Mouse (Mus musculus) forebrain, embryonic 11.5 days (tissue): ENCODE data around the gene Mmgt2. TPM values are rescaled to one million over a fixed set of nuclear protein-coding genes. Genes with fewer than 3 reads are reported as not detected.

Source experiments
- ATAC-seq: fragments of 200-750 bp; cut with Nextera tagmentation; replicated peaks from 2 replicates; pipeline ENCODE4 v1.8.0; 2017; ENCODE audit warnings: moderate TSS enrichment; ENCODE audit not compliant: low FRiP score
- DNase-seq: peaks from one replicate; pipeline ENCODE4 v3.0.0-alpha.2; 2017; ENCODE audit warnings: low spot score
- H3K27ac ChIP-seq: fragments of 300-500 bp; sonication (generic); 2 replicates; pipeline ENCODE4 v1.5.1; 2014; ENCODE audit warnings: low read depth, low read length
- H3K27me3 ChIP-seq: fragments of 300-500 bp; sonication (generic); 2 replicates; pipeline ENCODE4 v1.6.1; 2014; ENCODE audit warnings: mild to moderate bottlenecking, low read length, mixed read lengths; ENCODE audit not compliant: control insufficient read depth, insufficient read depth
- H3K36me3 ChIP-seq: fragments of 300-500 bp; sonication (generic); 2 replicates; pipeline ENCODE4 v1.6.1; 2014; ENCODE audit warnings: mild to moderate bottlenecking, low read length, moderate library complexity, mixed read lengths; ENCODE audit not compliant: control insufficient read depth, insufficient read depth
- H3K4me1 ChIP-seq: fragments of 300-500 bp; sonication (generic); replicated peaks from 2 replicates; pipeline ENCODE4 v1.6.1; 2014; ENCODE audit warnings: low read length, mixed read lengths; ENCODE audit not compliant: control insufficient read depth, insufficient read depth
- H3K4me2 ChIP-seq: fragments of 300-500 bp; sonication (generic); 2 replicates; pipeline ENCODE4 v1.6.1; 2014; ENCODE audit warnings: low read depth, mild to moderate bottlenecking, low read length, moderate library complexity, mixed read lengths; ENCODE audit not compliant: severe bottlenecking
- H3K4me3 ChIP-seq: fragments of 300-500 bp; sonication (generic); 2 replicates; pipeline ENCODE4 v1.5.1; 2014; ENCODE audit warnings: low read depth, low read length
- H3K9ac ChIP-seq: fragments of 300-500 bp; sonication (generic); 2 replicates; pipeline ENCODE4 v1.6.1; 2014; ENCODE audit warnings: low read length
- H3K9me3 ChIP-seq: fragments of 300-500 bp; sonication (generic); 2 replicates; pipeline ENCODE4 v1.6.1; 2016; ENCODE audit warnings: low read length, mixed read lengths; ENCODE audit not compliant: control insufficient read depth
- WGBS: fragments of 180-500 bp; shearing (Covaris S2); extraction: QIAGEN DNeasy Blood & Tissue Kit; methylation state at CpG from one replicate; pipeline ENCODE4 v1.1.7; 2014; 5-methylcytosine and 5-hydroxymethylcytosine counted together
- polyA plus RNA-seq: library from polyadenylated mRNA; unstranded; fragments of >200 nt; fragmentation: Nextera tagmentation; extraction: Ambion mirVana; gene quantifications from 2 replicates; pipeline ENCODE4 v1.2.1, GENCODE M21; 2014

The Mmgt2 gene
- 37.8 and 41.1 TPM in 2 replicates for polyA plus RNA-seq

- peaks cover 14% of the 10 kb centered on the region; the same call in 1 of the 2 replicates for H3K4me1 ChIP-seq
- H3K9me3 ChIP-seq: no peaks in the 10 kb centered on the region
- H3K4me2 ChIP-seq: peak within 1 kb of the TSS; percentile 98
- DNase-seq (peak; percentile 99), ATAC-seq (peak; percentile 90)
- H3K36me3 ChIP-seq: no peaks in the 10 kb centered on the region
- 2% methylated on average over 49 of the region's 53 CpGs for WGBS
- H3K27me3 ChIP-seq: no peaks in the 10 kb centered on the region
- no peak within 1 kb of the TSS for H3K27ac ChIP-seq
- H3K4me3 ChIP-seq: peak within 1 kb of the TSS; percentile 78
- peak within 1 kb of the TSS; percentile 86 for H3K9ac ChIP-seq
Measured at GRCm38 (mm10) chr11:62648591-62649391, at the start of gene Mmgt2. Gene Mmgt2 (plus strand): TSS chr11:62648664.

GRCm38 (mm10) chr11:62601732-62602618 is 46.5 kb upstream of the Mmgt2 start:
- Histone ChIP-seq H3K4me1 (peaks cover 18% of the 10 kb centered on the region), H3K4me3 (peak overlapping the region; percentile 97), H3K9me3 (no peaks in the 10 kb centered on the region), H3K36me3 (peaks cover 13% of the 10 kb centered on the region), H3K4me2 (peak overlapping the region; percentile 53), H3K9ac (peak overlapping the region; percentile 70), H3K27ac (peak overlapping the region; percentile 73), H3K27me3 (no peaks in the 10 kb centered on the region)
- WGBS: 12% methylated on average over 17 of the region's 17 CpGs
- DNase-seq (no peak), ATAC-seq (peak; percentile 3; the same call in 1 of the 2 replicates)

GRCm38 (mm10) chr11:62602619-62603311 is 45.7 kb upstream of the Mmgt2 start:
- DNase-seq (peak; percentile 99), ATAC-seq (peak; percentile 93)
- peak overlapping the region; percentile 97 for H3K4me3 ChIP-seq
- peak overlapping the region; percentile 87 for H3K27ac ChIP-seq
- no peaks in the 10 kb centered on the region for H3K9me3 ChIP-seq
- H3K36me3 ChIP-seq: peaks cover 13% of the 10 kb centered on the region
- peak overlapping the region; percentile 99 for H3K9ac ChIP-seq
- H3K4me2 ChIP-seq: peak overlapping the region; percentile 81
- no peaks in the 10 kb centered on the region for H3K27me3 ChIP-seq
- H3K4me1 ChIP-seq: peaks cover 18% of the 10 kb centered on the region
- WGBS: under 1% methylated on average over 58 of the region's 58 CpGs

GRCm38 (mm10) chr11:62603312-62604056 is 45.0 kb upstream of the Mmgt2 start:
- DNase-seq: no peak
- WGBS: under 1% methylated on average over 13 of the region's 13 CpGs
- Histone ChIP-seq H3K4me3 (peak overlapping the region; percentile 97), H3K9me3 (no peaks in the 10 kb centered on the region), H3K27ac (peak overlapping the region; percentile 87), H3K27me3 (no peaks in the 10 kb centered on the region), H3K36me3 (peaks cover 13% of the 10 kb centered on the region), H3K4me2 (peak overlapping the region; percentile 81), H3K4me1 (peaks cover 18% of the 10 kb centered on the region), H3K9ac (peak overlapping the region; percentile 99)
- ATAC-seq: no peak

- ATAC-seq (no peak), DNase-seq (no peak)
- H3K4me1 ChIP-seq: peaks cover 18% of the 10 kb centered on the region
- H3K27me3 ChIP-seq: no peaks in the 10 kb centered on the region
- peak overlapping the region; percentile 87 for H3K27ac ChIP-seq
- 23% methylated on average over 5 of the region's 5 CpGs for WGBS
- peaks cover 13% of the 10 kb centered on the region for H3K36me3 ChIP-seq
- peak overlapping the region; percentile 99 for H3K9ac ChIP-seq
- peak overlapping the region; percentile 81 for H3K4me2 ChIP-seq
- no peaks in the 10 kb centered on the region for H3K9me3 ChIP-seq
- peak overlapping the region; percentile 97 for H3K4me3 ChIP-seq
Measured at GRCm38 (mm10) chr11:62604123-62604706, 44.2 kb upstream of the Mmgt2 start.

GRCm38 (mm10) chr11:62604886-62605618 is 43.4 kb upstream of the Mmgt2 start:
- Histone ChIP-seq H3K27me3 (no peaks in the 10 kb centered on the region), H3K36me3 (peaks cover 13% of the 10 kb centered on the region), H3K4me1 (peaks cover 18% of the 10 kb centered on the region), H3K4me3 (peak overlapping the region; percentile 97), H3K9me3 (no peaks in the 10 kb centered on the region), H3K27ac (peak overlapping the region; percentile 21; the same call in 1 of the 2 replicates), H3K4me2 (peak overlapping the region; percentile 81), H3K9ac (peak overlapping the region; percentile 99)
- DNase-seq (no peak), ATAC-seq (no peak)
- 21% methylated on average over 3 of the region's 3 CpGs for WGBS

- Histone ChIP-seq H3K4me2 (peak overlapping the region; percentile 81; the same call in 1 of the 2 replicates), H3K27me3 (no peaks in the 10 kb centered on the region), H3K27ac (peak overlapping the region; percentile 21; the same call in 1 of the 2 replicates), H3K9ac (peak overlapping the region; percentile 99), H3K4me3 (peak overlapping the region; percentile 97), H3K4me1 (peaks cover 18% of the 10 kb centered on the region), H3K36me3 (peaks cover 13% of the 10 kb centered on the region), H3K9me3 (no peaks in the 10 kb centered on the region)
- ATAC-seq: no peak
- 41% methylated on average over 10 of the region's 10 CpGs for WGBS
- no peak for DNase-seq
Measured at GRCm38 (mm10) chr11:62605619-62606298, 42.7 kb upstream of the Mmgt2 start.
